Mouse (Mus musculus) liver, adult 2 months (tissue): ENCODE data around the gene Grin2d. TPM values are rescaled to one million over a fixed set of nuclear protein-coding genes. Genes with fewer than 3 reads are reported as not detected.

Experiments used
- DNase-seq: peaks from one replicate; pipeline ENCODE4 v3.0.0-alpha.2; 2011; ENCODE audit warnings: low read depth, low spot score; ENCODE audit errors: extremely low read depth
- H3K27ac ChIP-seq: fragments of 200-500 bp; replicated peaks from 2 replicates; pipeline ENCODE4 v1.5.1; 2012; ENCODE audit warnings: low read depth, mild to moderate bottlenecking, control low read depth, inconsistent platforms, low read length; ENCODE audit not compliant: insufficient read depth
- H3K27me3 ChIP-seq: fragments of 200-500 bp; 2 replicates; pipeline ENCODE4 v1.6.1; 2012; ENCODE audit warnings: mild to moderate bottlenecking, moderate library complexity, low read length, inconsistent platforms; ENCODE audit not compliant: control insufficient read depth, insufficient read depth
- H3K36me3 ChIP-seq: fragments of 200-500 bp; 2 replicates; pipeline ENCODE4 v1.6.1; 2012; ENCODE audit warnings: low read length, inconsistent platforms; ENCODE audit not compliant: control insufficient read depth, insufficient read depth
- H3K4me1 ChIP-seq: fragments of 200-500 bp; 2 replicates; pipeline ENCODE4 v1.6.1; 2011; ENCODE audit warnings: low read length; ENCODE audit not compliant: control insufficient read depth, insufficient read depth
- H3K4me3 ChIP-seq: fragments of 200-500 bp; 2 replicates; pipeline ENCODE4 v1.5.1; 2011; ENCODE audit warnings: low read depth, mild to moderate bottlenecking, control low read depth, low read length, moderate library complexity; ENCODE audit not compliant: insufficient read depth
- H3K79me2 ChIP-seq: fragments of 200-500 bp; 2 replicates; pipeline ENCODE4 v1.6.1; 2012; ENCODE audit warnings: inconsistent platforms, mild to moderate bottlenecking, low read length, moderate library complexity; ENCODE audit not compliant: control insufficient read depth, insufficient read depth
- H3K9ac ChIP-seq: fragments of 200-500 bp; 2 replicates; pipeline ENCODE4 v1.6.1; 2012; ENCODE audit warnings: low read depth, mild to moderate bottlenecking, control low read depth, inconsistent platforms, low read length
- CTCF ChIP-seq: fragments of 200-500 bp; IDR thresholded peaks from 2 replicates; pipeline ENCODE4 v1.5.1; 2011; ENCODE audit warnings: low read depth, low read length, control low read depth
- POLR2A ChIP-seq: fragments of 200-500 bp; IDR thresholded peaks from 2 replicates; pipeline ENCODE4 v1.6.1; 2011; ENCODE audit warnings: low read length, control low read depth; ENCODE audit not compliant: insufficient read depth; ENCODE audit errors: extremely low read depth
- whole genome bisulfite sequencing: fragments of 180-500 bp; shearing (Covaris S2); methylation state at CpG from one replicate; pipeline ENCODE4 v1.1.7; 2018; 5-methylcytosine and 5-hydroxymethylcytosine counted together
- polyA plus RNA-seq: library from polyadenylated mRNA; depleted of rRNA; stranded (reverse); fragments of >200 nt; gene quantifications from 2 replicates; pipeline ENCODE4 v1.2.3, GENCODE M21; 2012
- total RNA-seq: library from RNA; depleted of rRNA; stranded (reverse); fragments of >200 nt; gene quantifications from 2 replicates; pipeline ENCODE4 v1.2.3, GENCODE M21; 2014

Grin2d gene
- total and polyA plus RNA-seq, 2 experiments, result under 0.01 to 0.20 TPM

DNA sequence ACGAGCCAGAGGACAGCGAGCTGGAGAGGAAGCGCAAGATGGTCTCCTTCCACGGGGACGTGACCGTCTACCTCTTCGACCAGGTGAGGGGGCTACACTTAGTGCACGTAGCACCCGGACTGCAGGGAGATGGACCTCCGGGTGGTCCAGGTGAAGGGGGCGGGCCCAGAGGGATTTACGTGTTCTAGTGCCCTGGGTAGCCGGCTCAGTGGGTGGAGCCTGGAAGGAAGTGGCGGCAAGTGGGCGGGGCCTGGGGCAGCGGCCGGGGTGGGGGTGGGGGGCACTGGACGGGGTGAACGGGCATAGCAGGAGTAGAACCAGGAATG lies 79.7 kb downstream of the Grin2d start:
- Histone ChIP-seq H3K4me1 (peaks cover 3% of the 10 kb centered on the region; the same call in 1 of the 2 replicates), H3K27me3 (peaks cover 10% of the 10 kb centered on the region; the same call in 1 of the 2 replicates), H3K9ac (peak overlapping the region; percentile 4; the same call in 1 of the 2 replicates), H3K27ac (no peak overlapping the region), H3K4me3 (peak overlapping the region; percentile 46), H3K79me2 (no peaks in the 10 kb centered on the region), H3K36me3 (no peaks in the 10 kb centered on the region)
- DNase-seq, result no peak
- no peak for TF ChIP-seq CTCF
- no peak for TF ChIP-seq POLR2A
- WGBS, result 3% methylated on average over 19 of the region's 19 CpGs

DNA sequence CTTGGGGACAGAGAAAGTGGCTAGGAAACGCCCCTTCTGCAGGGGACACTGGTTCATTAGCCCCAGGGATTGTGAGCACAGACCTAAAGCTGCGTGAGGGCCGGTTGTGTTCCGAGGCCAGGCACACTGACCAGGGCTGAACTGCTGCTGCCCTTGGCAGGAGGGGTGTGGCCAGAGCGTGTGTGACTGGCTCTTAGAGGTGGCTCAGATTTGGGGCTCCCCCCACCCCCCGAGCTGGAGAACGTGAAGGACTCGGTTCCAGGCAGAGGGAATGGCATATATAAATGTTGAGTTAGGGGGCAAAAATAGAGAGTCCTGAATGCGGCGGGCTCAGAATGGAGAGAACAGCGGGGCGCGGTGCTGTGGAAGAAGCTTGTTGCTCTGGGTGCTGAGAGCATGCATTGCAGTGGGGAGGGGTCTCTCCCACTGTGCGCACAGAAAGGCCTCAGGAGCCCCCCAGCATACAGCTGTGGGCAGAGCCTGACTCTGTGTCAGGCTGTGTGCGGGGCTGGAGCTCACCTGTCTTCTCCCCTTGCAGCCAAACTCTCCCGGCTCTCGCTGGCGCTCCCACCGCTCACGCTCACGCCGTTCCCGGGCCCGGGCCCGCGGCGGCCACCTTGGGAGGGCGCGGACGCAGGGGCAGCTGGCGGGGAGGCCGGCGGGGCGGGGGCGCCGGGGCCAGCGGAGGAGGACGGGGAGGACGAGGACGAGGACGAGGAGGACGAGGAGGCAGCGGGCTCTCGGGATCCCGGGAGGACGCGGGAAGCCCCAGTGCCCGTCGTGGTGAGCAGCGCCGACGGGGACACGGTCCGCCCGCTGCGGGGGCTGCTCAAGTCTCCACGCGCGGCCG lies 80.3 kb downstream of the Grin2d start:
- no peak for DNase-seq
- Histone ChIP-seq H3K79me2 (no peaks in the 10 kb centered on the region), H3K4me3 (peak overlapping the region; percentile 46), H3K27me3 (peaks cover 10% of the 10 kb centered on the region; the same call in 1 of the 2 replicates), H3K4me1 (peaks cover 3% of the 10 kb centered on the region; the same call in 1 of the 2 replicates), H3K27ac (no peak overlapping the region), H3K36me3 (no peaks in the 10 kb centered on the region), H3K9ac (peak overlapping the region; percentile 4; the same call in 1 of the 2 replicates)
- WGBS, result 5% methylated on average over 59 of the region's 60 CpGs
- no peak for TF ChIP-seq CTCF
- no peak for TF ChIP-seq POLR2A

DNA sequence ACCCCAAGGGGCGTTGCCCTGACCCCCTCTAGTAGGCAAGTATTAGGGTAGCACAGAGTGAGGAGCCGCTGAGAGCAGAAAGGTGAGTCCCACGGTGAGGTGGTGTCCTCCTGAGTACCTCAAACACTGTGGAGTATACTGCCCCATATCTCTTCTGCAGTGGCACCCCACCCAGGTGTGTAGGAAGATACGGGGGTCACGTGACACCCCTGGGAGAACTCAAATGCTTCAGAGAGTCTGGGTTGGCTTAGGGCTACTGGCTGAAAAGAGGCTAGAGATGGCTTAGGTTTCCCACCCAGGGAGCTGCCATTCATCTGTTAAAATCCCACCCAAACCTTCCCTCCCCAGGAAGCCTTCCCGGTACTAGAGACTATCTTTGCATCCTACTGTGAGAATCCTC lies 81.2 kb downstream of the Grin2d start:
- TF ChIP-seq CTCF (no peak), POLR2A (no peak)
- no peak for DNase-seq
- H3K4me1 ChIP-seq, result peaks cover 3% of the 10 kb centered on the region; the same call in 1 of the 2 replicates

GRCm38 (mm10) chr7:45794971-45795370 lies 83.2 kb downstream of the Grin2d start:
- no peak overlapping the region for H3K9ac ChIP-seq
- no peaks in the 10 kb centered on the region for H3K79me2 ChIP-seq
- no peak overlapping the region for H3K27ac ChIP-seq
- TF ChIP-seq CTCF (no peak), POLR2A (no peak)
- H3K27me3 ChIP-seq, result peaks cover 10% of the 10 kb centered on the region; the same call in 1 of the 2 replicates
- DNase-seq, result no peak
- no peaks in the 10 kb centered on the region for H3K4me1 ChIP-seq
- H3K36me3 ChIP-seq, result no peaks in the 10 kb centered on the region
- 93% methylated on average over 28 of the region's 29 CpGs for WGBS
- H3K4me3 ChIP-seq, result no peak overlapping the region

More for the DNA sequence above, 81.2 kb downstream of the Grin2d start:
- WGBS, result 62% methylated on average over 6 of the region's 6 CpGs
- no peak overlapping the region for H3K27ac ChIP-seq
- H3K36me3 ChIP-seq, result no peaks in the 10 kb centered on the region
- H3K4me3 ChIP-seq, result no peak overlapping the region
- no peaks in the 10 kb centered on the region for H3K79me2 ChIP-seq
- H3K27me3 ChIP-seq, result peaks cover 10% of the 10 kb centered on the region; the same call in 1 of the 2 replicates
- no peak overlapping the region for H3K9ac ChIP-seq

- H3K27ac ChIP-seq, result no peak overlapping the region
- H3K4me1 ChIP-seq, result no peaks in the 10 kb centered on the region
- no peaks in the 10 kb centered on the region for H3K79me2 ChIP-seq
- peaks cover 10% of the 10 kb centered on the region; the same call in 1 of the 2 replicates for H3K27me3 ChIP-seq
- no peak overlapping the region for H3K4me3 ChIP-seq
- H3K9ac ChIP-seq, result no peak overlapping the region
- no peak for DNase-seq
- 88% methylated on average over 31 of the region's 44 CpGs for WGBS
- TF ChIP-seq CTCF (no peak), POLR2A (no peak)
- H3K36me3 ChIP-seq, result no peaks in the 10 kb centered on the region
Measured at GRCm38 (mm10) chr7:45793969-45794585, 84.1 kb downstream of the Grin2d start.

- no peak for DNase-seq
- no peak overlapping the region for H3K9ac ChIP-seq
- no peak for TF ChIP-seq POLR2A
- no peak for TF ChIP-seq CTCF
- no peak overlapping the region for H3K27ac ChIP-seq
- 71% methylated on average over 24 of the region's 24 CpGs for WGBS
- no peaks in the 10 kb centered on the region for H3K36me3 ChIP-seq
- no peaks in the 10 kb centered on the region for H3K4me1 ChIP-seq
- H3K4me3 ChIP-seq, result no peak overlapping the region
- H3K27me3 ChIP-seq, result peaks cover 7% of the 10 kb centered on the region; the same call in 1 of the 2 replicates
- H3K79me2 ChIP-seq, result no peaks in the 10 kb centered on the region
Measured at GRCm38 (mm10) chr7:45793240-45793639, 84.9 kb downstream of the Grin2d start.
